Mouse (Mus musculus): ENCODE data around the gene Slc24a3. TPM values are rescaled to one million over a fixed set of nuclear protein-coding genes. Genes with fewer than 3 reads are reported as not detected.
A peak's percentile ranks its signal among the peaks of the same experiment; 100 is the strongest.

The Slc24a3 gene
- total RNA-seq, 2 experiments from 2014 or later = 2.5 to 2.8 TPM

DNA sequence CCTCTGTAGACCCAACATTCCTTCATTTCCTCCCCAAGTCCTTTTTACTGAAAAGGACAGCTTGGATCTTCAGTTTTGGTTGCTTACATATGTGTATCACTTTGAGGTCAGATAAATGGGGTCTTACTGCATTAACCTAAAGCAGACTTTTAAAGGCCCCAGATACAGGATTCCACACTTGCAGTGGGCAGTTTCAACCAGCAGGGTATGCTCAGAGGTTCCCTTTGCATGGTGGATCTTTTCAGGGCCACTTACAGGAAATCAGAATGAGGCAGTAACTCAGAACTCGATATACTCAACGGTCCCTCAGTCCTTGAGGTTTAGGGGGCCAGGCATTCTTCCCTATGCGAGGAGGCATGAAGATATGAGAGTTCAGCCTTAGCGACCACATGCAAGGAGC lies 101.9 kb downstream of the Slc24a3 start:
- no peak for DNase-seq (ENCODE audit: low spot score)
- intact Hi-C loops (cut with DNase I) = no loop called here

DNA sequence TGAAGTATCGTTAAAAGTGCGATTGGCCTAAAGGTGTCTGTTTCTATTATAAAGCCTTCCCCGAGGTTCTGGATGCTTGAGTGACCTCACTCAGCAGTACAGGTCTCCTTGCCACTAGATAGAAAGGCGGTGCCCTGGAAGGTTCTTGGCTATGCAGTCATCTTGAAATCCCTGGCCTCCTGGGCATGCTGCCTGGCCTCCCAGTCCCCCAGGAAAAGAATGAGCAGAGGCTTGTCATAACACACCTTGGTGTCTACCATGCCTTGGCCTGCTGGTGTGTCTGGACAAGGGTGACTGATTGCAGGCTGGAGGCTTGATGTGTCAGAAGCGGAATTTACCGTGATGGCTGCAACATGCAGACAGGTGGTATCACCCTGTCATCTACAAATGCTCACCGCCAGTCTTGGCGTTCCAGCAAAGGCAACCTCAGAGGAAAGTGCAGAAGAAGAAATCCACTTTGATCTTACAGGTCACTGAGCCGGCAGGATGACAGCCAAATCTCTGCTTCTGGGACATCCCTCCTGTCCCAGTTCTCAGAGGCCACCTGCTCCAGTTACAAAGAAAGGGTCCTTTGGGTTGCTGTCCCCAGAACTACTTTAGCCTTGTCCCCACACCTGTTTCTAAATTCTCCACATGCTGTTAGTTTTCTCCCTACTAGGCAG lies 106.6 kb downstream of the Slc24a3 start:
- intact Hi-C loops (cut with DNase I) = no loop called here
- no peak for DNase-seq (ENCODE audit: low spot score)

DNA sequence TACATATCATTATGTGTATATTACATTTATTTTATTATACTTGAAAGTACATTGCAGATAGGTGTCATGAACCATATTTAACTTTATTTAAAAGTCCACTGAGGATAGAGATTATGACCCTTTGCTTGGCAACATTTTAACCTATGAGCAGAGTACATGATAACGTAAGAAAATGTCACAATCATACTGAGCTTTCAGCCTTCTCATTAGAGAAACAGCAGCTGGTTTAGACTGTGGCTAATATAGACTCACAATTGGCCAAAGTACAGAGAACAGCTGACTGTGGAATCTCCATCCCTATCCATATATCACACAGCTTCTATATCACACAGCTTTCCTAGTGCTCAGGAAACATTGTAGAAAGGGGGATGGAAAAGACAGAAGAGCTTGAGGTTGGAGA lies 111.8 kb downstream of the Slc24a3 start:
- DNase-seq (ENCODE audit: low spot score) = no peak
- intact Hi-C loops (cut with DNase I) = no loop called here

DNA sequence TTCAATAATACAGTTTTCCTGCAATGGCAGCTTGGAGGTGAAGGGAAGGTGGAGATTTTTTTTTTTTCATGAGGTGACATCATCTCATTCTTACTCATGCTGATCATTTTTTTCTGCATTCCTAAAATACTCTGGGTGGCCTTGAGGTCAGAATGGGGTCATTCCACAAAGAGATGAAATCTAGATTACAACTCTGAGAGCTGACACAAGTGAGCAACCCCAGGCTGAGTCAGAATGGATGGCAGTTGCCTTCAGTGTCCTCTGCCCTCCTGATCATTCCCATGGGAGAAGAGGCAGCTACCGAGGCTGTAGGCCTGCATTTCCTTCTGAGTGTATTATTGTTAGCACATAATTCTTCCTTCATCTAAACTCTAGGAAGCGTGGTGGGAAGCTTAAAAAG lies 116.2 kb downstream of the Slc24a3 start:
- DNase-seq (ENCODE audit: low spot score) = no peak
- intact Hi-C loops (cut with DNase I) = no loop called here

DNA sequence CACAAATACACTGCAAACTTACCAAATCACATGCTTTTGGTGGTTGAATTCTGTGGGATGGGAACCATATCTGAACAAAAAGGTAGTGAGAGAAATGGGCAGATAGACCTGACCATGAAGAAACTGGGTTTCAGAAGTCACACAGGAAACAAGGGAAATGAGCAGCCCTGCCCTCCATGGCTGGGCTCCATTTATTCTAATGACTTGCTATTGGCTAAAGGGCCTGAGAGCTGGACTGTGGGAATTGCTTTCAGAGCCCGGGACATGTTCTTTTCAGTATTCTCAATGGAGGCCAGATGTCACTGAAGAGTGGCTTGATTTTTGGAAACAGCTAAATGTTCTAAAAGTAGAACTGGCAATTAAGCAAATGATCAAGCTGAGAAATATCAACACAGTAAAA lies 120.9 kb downstream of the Slc24a3 start:
- intact Hi-C loops (cut with DNase I) = no loop called here
- DNase-seq (ENCODE audit: low spot score) = peak; percentile 19

DNA sequence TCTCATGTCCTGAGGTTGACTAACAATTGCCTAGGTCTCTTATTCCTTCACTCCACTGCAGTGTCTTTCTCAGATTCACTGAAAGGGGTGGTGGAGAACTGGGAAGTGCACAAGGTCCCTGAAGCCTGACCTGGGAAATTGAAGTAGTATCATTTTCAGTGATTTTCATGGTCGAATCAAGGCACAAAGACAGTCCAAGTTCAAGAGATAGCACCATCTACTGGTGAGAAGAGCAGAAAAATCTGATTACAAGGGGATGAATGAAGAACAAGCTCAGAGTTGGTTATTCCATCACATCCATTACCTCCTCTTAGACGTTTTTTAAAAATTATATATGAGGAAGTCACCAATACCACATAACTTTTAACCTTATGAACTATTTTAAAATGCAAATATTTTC lies 123.9 kb downstream of the Slc24a3 start:
- DNase-seq (ENCODE audit: low spot score) = no peak
- intact Hi-C loops (cut with DNase I) = loop anchor here (5.0 to 10.0 kb wide), 2 partner anchors 124 to 223 kb away; partner anchors contain the start of gene Slc24a3

DNA sequence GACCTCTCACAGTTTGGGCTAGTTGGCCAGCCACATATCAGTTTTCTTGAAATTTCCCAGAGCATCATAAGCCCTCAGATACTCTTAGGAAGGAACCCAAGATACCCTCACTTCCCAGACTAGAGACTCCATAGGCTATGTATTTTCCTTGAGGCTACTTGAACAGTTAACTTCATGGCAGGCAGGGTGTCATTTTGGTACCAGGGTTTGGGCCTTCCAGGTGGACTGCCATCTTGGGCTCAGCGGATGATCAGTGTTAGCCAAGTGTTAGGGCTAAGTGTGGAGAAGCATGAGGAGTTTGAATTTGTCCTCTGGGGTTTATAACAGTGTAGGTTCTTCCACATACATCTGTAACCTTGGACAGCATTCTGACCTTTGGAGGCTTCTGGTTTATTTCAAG lies 124.6 kb downstream of the Slc24a3 start:
- intact Hi-C loops (cut with DNase I) = loop anchor here (5.0 to 10.0 kb wide), 2 partner anchors 125 to 223 kb away; partner anchors contain the start of gene Slc24a3

DNA sequence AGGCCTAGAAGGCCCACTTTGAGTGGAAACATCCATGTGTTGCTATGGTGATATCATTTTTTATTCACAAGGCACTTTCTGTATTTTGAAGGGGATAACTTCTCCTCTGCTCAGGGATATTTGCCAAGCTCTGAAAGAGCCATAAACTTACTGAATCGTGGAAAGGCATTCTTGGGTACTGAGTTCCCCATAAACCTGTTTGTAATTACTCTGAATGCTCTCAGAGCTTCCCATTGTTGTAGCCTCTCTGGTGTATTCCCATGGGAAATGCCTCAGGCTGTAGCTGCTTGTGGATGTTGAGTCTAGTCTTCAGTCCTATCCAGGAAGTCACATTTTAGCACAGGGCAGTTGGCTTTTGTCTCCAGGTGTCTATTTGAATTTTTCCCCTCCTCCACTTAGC lies 125.3 kb downstream of the Slc24a3 start:
- no peak for DNase-seq (ENCODE audit: low spot score)
- intact Hi-C loops (cut with DNase I) = loop anchor here (5.0 to 10.0 kb wide), 2 partner anchors 126 to 222 kb away; partner anchors contain the start of gene Slc24a3

More for the DNA sequence above, 124.6 kb downstream of the Slc24a3 start:
- DNase-seq (ENCODE audit: low spot score) = no peak

DNA sequence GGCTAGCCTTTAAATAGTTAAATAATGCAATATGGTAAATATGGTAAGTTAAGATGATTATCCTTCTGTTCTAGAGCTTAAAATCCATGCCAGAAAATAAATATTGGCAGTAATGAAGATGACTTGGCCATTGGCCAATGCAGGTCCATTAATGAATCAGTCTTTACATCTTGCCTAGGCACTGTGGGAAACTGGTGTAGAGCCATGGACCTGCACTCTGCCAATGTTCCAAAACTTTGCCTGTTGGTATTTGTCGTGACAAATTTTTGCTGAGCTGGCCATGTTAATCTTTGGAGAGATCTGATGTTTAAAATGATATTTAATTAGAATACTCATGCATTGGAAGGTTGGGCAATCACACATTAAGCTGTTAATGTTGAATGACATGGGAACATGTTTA lies 129.4 kb downstream of the Slc24a3 start:
- intact Hi-C loops (cut with DNase I) = loop anchor here (10.0 kb wide), 1 partner anchor 218 kb away; no protein-coding TSS in a partner anchor

DNA sequence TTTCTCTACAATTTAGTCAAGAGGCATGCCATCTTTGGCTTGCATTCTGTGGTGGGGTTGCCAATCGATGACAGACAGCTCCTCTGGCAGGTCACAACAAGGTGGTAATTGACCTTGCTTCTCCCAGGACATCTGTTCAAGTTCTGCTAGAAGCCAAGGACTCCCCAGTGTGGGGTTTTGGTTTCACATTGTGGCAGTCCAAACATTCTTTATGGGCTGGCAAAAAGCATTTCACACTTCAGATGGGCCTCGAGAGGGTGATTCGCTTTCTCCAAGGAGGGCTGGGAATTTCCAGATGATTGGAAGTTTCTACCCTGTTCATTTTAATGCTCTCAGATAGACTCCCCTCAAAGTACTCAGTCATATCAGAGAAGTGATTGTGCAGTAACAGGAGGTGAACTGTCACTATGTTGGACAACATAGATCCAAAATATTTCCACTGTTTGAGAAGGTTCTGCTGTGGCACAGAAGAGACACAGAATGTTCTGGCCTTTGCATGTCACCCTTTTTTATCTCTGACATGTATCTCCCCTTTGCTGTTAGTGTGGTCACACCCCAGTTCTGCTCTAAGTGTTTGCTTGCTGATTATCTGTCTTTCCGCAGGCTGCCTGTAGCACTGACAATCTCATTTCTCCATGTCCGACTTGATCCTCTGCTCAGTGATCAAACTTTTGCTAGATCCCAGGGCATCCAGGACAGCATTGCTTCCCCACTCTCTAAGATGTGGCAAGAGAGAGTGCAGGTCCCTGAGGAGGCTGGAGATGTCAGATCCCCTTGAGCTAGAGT lies 132.6 kb downstream of the Slc24a3 start:
- intact Hi-C loops (cut with DNase I) = loop anchor here (10.0 kb wide), 1 partner anchor 215 kb away; no protein-coding TSS in a partner anchor
- no peak for DNase-seq (ENCODE audit: low spot score)

More for the DNA sequence above, 129.4 kb downstream of the Slc24a3 start:
- DNase-seq (ENCODE audit: low spot score) = no peak

DNA sequence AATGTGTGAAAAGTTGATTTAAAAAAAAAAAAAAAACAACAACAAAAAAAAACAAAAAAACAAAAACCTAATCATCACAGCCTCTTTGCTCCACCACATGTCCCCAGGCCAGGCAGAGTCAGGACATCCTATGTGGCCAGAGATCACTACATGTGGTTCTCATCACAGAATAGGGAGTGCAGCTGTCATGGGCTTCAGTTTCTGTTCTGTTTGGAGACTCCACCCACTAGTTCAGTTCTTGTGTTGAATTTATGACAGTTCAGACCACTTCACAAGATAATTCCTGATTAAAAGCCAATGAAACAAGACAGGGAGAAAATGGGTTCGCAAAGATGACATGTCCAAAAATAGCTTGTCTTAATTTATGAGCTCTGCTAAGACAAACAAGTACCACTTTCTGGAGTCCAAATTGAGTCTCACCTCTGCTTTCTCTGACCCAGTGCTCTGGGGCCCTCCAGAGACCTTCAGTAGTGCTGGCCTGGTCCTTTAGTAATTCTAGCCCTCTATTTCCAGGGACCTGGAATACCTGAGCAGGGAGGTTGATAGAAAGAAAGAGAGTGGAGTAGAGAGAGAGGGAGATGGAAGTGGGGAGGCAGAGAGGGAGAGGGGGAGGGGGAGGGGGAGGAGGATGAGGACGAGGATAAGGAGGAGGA lies 139.8 kb downstream of the Slc24a3 start:
- DNase-seq (ENCODE audit: low spot score) = no peak
- intact Hi-C loops (cut with DNase I) = no loop called here

DNA sequence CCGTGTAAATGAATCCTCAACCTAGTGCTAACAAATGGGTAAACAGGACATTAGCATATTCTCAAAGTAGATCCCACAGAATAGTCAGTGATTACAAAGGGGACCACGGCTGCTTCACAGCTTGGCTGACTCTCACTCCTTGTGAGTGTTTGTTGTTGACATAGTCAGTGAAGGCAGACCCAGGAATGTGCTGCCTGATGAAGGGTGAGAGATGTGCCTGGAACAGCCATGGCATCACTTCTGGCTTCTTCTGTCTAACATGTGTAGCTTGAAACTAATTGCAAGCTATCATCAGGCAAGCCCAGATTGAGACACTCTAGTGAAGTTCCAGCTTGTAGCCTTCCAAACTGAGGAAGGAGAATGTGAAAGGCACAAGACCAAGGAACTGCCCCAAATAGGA lies 151.4 kb downstream of the Slc24a3 start:
- intact Hi-C loops (cut with DNase I) = no loop called here
- no peak for DNase-seq (ENCODE audit: low spot score)

DNA sequence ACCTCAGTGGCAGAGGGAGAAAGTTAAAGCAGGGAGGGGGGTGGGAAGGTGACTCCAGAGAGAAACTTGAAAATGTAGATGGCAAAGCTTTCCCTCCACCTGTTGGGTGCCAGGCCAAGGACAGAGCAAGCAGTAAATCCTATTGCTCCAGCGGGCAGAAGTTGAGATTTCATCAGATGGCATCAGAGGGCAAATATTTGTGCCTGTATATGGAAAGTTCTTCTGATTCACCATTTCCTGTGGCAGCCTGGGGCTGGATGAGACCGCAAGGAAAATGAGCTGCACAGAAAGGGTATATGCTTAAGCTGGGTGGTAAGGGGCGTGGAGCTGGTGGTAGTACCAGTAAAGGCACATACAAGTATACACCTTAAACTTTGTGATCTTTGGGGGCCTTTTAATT lies 153.7 kb downstream of the Slc24a3 start:
- intact Hi-C loops (cut with DNase I) = no loop called here
- no peak for DNase-seq (ENCODE audit: low spot score)

DNA sequence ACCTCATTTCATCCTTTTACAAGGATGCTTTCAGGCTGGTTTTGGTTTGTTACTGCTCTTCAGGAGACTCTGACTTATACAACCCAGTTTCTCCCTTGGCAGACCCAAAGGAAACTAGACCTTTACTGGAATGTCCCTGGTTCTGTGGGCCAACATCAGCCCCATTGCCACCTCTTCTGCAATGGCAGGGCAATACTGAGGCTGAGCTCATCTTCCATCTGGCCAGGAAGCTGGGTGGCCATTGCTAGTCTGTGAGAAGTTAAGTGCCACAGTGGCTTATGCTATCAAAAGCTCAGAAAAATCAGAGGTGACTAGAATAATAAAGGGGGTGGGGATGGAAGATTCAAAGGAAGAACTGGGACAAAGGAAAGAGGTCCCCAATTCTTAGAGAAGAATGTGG lies 154.2 kb downstream of the Slc24a3 start:
- no peak for DNase-seq (ENCODE audit: low spot score)
- intact Hi-C loops (cut with DNase I) = no loop called here

DNA sequence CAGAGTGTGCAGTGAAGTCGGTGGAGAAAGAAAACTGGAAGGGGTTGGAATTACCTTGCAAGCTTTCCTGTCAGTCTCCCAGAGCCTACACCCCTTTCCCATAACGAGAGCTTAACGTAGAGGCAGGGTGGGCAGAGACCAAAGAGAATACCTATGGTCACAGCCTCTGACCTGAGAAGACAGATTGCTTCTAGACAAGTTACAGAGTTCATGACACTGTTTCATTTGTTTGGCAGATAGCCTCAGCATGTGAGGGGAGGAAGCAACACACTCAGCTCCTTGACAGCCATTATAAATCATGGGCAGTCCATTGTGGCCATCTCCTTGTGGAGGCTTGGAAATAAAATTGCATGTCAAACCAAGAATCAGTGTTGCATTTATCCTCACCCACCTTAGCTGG lies 156.9 kb downstream of the Slc24a3 start:
- intact Hi-C loops (cut with DNase I) = no loop called here
- no peak for DNase-seq (ENCODE audit: low spot score)

DNA sequence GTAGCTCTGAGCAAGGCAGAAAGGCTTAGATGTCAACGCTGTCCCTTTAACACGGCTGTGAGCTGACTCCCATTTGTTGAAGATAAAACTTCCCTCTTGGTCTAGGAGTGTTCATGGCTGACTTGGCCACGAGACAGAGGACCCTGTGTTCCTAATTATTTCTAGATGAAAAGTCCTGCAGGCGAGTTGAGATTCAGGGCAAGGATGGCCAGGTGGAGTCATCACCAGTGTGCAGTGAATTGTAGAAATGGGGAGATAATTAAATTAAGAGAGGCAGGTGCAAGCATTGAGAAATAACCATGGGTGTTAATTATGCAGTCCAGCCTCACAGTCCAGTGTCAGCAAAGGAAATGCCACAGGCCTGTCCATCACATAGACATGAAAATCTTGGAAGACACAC lies 158.3 kb downstream of the Slc24a3 start:
- intact Hi-C loops (cut with DNase I) = no loop called here
- DNase-seq (ENCODE audit: low spot score) = no peak

DNA sequence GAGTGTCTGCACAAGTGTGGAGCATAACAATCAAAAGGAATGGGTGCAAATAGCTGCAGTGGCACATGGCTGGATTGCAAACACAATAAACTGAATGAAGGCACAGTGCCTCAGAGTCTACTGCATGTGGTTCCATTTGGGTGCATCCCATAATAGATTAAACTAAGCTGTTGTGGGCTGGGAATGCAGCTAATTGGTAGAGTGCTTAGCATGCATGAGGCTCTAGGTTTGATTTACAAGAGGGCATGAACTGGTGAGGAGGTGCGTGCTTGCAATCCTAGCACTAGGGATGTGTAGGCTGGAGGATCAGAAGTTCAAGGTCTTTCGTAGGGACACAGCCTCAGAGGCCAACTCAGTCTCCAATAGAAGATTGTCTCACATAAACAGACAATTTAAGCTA lies 159.0 kb downstream of the Slc24a3 start:
- intact Hi-C loops (cut with DNase I) = no loop called here
- DNase-seq (ENCODE audit: low spot score) = no peak

DNA sequence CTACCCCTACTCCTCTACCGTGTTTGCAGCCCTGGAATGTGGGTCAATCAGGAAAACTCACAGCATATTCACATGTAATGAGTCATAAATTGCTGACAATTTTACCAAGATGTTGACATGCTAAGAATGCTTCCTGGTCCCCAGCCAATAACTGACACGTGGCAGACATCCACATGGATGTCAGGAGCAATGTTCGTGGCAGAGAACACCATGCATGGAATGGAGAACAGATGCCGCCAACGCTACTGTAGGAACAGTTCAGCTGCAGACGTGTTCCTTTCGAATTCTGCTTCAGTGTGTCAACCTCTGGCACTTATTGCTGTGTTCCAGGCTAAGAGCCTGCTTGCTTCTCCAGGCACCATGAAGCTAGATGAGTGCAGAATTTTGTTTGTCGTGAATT lies 162.2 kb downstream of the Slc24a3 start:
- DNase-seq (ENCODE audit: low spot score) = peak; percentile 5
- intact Hi-C loops (cut with DNase I) = no loop called here

DNA sequence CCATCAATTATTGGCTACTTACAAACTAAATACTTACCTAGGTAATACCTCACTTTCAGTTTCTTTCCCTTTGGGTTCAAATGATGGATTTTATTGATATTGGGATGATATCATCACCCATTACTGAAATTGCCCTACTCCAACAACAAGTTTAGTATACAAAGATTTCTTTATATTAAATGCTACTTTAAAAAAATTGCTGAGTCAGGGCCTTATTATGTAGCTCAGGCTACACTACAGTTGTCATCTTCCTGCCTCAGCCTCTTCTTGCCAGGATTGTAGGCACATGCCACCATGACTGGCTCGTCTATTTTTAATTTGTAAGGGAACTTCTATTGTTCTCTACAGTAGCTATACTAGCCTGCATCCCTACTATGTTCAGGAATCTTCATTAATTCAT lies 164.0 kb downstream of the Slc24a3 start:
- intact Hi-C loops (cut with DNase I) = no loop called here
- DNase-seq (ENCODE audit: low spot score) = no peak

DNA sequence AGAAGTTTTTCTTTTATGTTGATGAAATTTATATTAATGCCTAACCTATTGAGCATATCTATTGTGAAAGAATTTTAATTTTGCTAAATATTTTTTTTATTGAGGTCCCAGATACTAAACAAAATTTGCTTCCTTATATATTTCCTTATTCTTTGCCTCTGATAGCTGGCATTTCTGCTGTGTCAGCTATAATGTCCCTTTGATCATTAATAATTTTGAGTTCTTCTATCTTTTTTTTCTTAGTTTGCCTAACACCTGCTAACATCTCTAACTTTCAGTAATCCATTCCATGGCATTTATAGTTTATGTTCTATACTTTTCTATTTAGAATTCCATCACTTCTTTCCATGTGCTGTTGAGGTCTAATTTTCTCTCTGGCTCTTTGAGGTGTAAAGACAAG lies 165.9 kb downstream of the Slc24a3 start:
- intact Hi-C loops (cut with DNase I) = no loop called here
- DNase-seq (ENCODE audit: low spot score) = no peak

DNA sequence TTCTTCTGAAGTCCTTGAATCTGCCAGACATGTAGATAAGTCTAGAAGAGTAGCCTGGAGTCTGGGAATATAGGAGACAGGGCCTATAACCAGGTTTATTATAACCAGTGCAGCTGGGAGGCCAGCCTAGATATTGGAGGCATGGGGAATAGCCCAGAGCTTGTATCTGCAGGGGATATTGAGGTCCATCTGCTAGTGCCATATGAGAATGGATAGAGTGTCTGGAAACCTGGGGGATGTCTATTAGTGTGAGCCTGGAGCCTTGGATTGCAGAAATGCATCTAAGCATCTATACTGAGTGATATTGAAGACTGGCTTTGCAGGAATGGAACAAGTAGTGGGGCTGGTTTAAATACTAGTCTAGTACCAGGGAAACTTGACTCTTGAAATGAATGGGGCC lies 168.9 kb downstream of the Slc24a3 start:
- DNase-seq (ENCODE audit: low spot score) = no peak
- intact Hi-C loops (cut with DNase I) = no loop called here
